Mouse (Mus musculus) embryonic facial prominence, embryonic 11.5 days (tissue): ENCODE data around the gene Pitpnm1. TPM values are rescaled to one million over a fixed set of nuclear protein-coding genes. Genes with fewer than 3 reads are reported as not detected.
"Not testable (repeated sequence)": the region's sequence is repeated elsewhere in the genome, so short reads cannot be mapped to it uniquely, and the experiment has no call there.

Experiments
- ATAC-seq: fragments of 200-750 bp; cut with Nextera tagmentation; replicated peaks from 2 replicates; pipeline ENCODE4 v1.8.0; 2017; ENCODE audit warnings: low read depth; ENCODE audit not compliant: insufficient number of reproducible peaks, low FRiP score, low TSS enrichment
- DNase-seq: peaks from one replicate; pipeline ENCODE4 v3.0.0-alpha.2; 2015; ENCODE audit warnings: low spot score
- H3K27ac ChIP-seq: fragments of 300-500 bp; sonication (generic); replicated peaks from 2 replicates; pipeline ENCODE4 v1.5.1; 2014; ENCODE audit warnings: mild to moderate bottlenecking, low read depth, low read length, control low read depth
- H3K27me3 ChIP-seq: fragments of 300-500 bp; sonication (generic); 2 replicates; pipeline ENCODE4 v1.6.1; 2014; ENCODE audit warnings: mild to moderate bottlenecking, low read length, moderate library complexity, mixed read lengths; ENCODE audit not compliant: control insufficient read depth, insufficient read depth
- H3K36me3 ChIP-seq: fragments of 300-500 bp; sonication (generic); replicated peaks from 2 replicates; pipeline ENCODE4 v1.6.1; 2014; ENCODE audit warnings: low read depth, mild to moderate bottlenecking, low read length, moderate library complexity, mixed read lengths; ENCODE audit not compliant: control insufficient read depth, insufficient read depth
- H3K4me1 ChIP-seq: fragments of 300-500 bp; sonication (generic); 2 replicates; pipeline ENCODE4 v1.6.1; 2014; ENCODE audit warnings: low read length, mixed read lengths; ENCODE audit not compliant: control insufficient read depth, insufficient read depth
- H3K4me2 ChIP-seq: fragments of 300-500 bp; sonication (generic); 2 replicates; pipeline ENCODE4 v1.6.1; 2014; ENCODE audit warnings: low read depth, mild to moderate bottlenecking, control low read depth, low read length, moderate library complexity
- H3K4me3 ChIP-seq: fragments of 300-500 bp; sonication (generic); 2 replicates; pipeline ENCODE4 v1.5.1; 2014; ENCODE audit warnings: low read depth, low read length, control low read depth
- H3K9ac ChIP-seq: fragments of 300-500 bp; sonication (generic); replicated peaks from 2 replicates; pipeline ENCODE4 v1.6.1; 2014; ENCODE audit warnings: mild to moderate bottlenecking, control low read depth, low read length
- H3K9me3 ChIP-seq: fragments of 300-500 bp; sonication (generic); replicated peaks from 2 replicates; pipeline ENCODE4 v1.6.1; 2016; ENCODE audit warnings: mild to moderate bottlenecking, low read length, inconsistent platforms, mixed read lengths; ENCODE audit not compliant: control insufficient read depth
- WGBS: fragments of 180-500 bp; shearing (Covaris S2); extraction: QIAGEN DNeasy Blood & Tissue Kit; methylation state at CpG from one replicate; pipeline ENCODE4 v1.1.7; 2014; 5-methylcytosine and 5-hydroxymethylcytosine counted together
- polyA plus RNA-seq: library from polyadenylated mRNA; unstranded; fragments of >200 nt; fragmentation: Nextera tagmentation; extraction: Ambion mirVana; gene quantifications from 2 replicates; pipeline ENCODE4 v1.2.1, GENCODE M21; 2014

Pitpnm1 gene
- polyA plus RNA-seq, 1 experiment from 2014 or later: 6.3 TPM

DNA sequence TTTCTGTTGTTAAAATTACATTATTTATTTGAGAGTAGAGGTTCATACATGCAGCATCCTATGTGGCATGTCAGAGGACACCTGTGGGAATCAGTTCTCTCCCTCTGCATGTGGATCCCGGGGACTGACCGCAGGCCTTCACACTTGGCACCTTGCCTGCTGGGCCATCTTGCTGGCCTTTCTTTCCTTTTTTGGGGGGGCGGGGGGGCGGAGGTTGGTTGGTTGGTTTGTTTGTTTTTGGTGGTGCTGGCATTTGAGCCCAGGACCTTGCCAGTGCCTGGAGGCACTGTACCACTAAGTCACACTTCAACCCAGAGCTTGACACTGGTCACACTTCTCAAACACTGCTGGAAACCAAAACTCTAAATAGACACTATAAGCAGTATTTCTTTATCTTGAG, 34.6 kb downstream of the Pitpnm1 start:
- DNase-seq (no peak), ATAC-seq (no peak)
- Histone ChIP-seq H3K27me3 (no peaks in the 10 kb centered on the region), H3K4me2 (no peak overlapping the region), H3K4me3 (no peak overlapping the region), H3K4me1 (no peaks in the 10 kb centered on the region), H3K9me3 (no peaks in the 10 kb centered on the region), H3K36me3 (no peaks in the 10 kb centered on the region), H3K27ac (no peak overlapping the region), H3K9ac (no peak overlapping the region)
- WGBS: 81% methylated on average over 4 of the region's 4 CpGs

DNA sequence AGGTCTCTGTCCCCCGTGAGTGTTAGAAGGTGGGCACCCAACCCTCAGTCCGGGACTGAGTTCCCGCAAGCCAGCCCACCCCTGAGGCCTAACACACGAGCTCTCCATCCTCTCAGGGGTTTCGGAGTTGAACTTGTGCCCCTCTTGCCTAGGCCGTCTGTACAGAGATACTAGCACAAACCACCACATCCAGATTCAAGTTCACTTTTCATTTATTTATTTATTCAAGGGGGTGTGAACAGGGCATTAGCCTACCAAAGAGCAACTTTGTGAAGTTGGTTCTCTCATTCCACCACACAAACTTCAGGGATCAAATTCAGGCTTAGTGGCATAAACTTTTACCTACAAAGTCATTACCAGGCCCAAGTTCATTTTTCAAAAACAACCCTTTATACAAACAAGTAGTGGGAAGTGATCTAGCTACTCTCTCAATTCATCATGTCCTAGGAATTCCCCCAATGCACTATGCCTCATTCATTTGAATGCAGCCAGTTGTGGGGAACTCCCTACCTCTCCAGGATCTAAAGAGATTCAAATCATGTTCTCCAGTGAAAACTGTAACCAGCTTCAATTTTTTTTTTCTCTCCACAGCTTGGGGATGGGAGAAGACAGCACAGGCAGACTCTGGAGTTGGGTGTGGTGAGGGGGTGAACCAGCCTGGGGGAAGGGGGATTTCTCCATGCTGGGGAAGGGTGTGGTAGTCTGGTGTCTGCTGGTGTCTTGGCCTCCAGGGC, 35.6 kb downstream of the Pitpnm1 start:
- H3K9ac ChIP-seq, H3K9me3 ChIP-seq, H3K4me3 ChIP-seq, H3K4me1 ChIP-seq, H3K4me2 ChIP-seq, H3K36me3 ChIP-seq, DNase-seq, ATAC-seq, H3K27ac ChIP-seq, H3K27me3 ChIP-seq: not testable (repeated sequence)
- 78% methylated on average over 6 of the region's 6 CpGs for WGBS

DNA sequence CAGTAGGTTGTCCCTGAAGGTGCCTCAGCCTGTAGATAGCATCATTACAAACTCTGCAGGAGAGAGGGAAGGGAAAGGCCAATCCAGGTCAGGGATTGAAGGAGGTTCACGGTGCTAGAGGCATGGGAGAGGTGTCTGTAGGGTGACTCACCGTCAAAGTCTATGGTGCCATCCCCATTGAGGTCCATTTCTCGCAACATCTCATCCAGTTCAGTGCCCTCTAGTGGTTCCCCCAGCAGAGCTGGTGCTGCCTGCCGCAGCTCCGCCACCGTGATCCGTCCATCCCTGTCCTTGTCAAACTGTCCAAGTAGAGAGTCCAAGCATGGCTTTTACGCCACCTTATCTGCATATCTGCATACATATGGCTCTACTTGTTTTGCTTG, 36.2 kb downstream of the Pitpnm1 start:
- H3K9me3 ChIP-seq, H3K27me3 ChIP-seq, H3K27ac ChIP-seq, H3K36me3 ChIP-seq, DNase-seq, H3K4me1 ChIP-seq, H3K4me3 ChIP-seq, H3K4me2 ChIP-seq, ATAC-seq, H3K9ac ChIP-seq: not testable (repeated sequence)
- 27% methylated on average over 8 of the region's 8 CpGs for WGBS

DNA sequence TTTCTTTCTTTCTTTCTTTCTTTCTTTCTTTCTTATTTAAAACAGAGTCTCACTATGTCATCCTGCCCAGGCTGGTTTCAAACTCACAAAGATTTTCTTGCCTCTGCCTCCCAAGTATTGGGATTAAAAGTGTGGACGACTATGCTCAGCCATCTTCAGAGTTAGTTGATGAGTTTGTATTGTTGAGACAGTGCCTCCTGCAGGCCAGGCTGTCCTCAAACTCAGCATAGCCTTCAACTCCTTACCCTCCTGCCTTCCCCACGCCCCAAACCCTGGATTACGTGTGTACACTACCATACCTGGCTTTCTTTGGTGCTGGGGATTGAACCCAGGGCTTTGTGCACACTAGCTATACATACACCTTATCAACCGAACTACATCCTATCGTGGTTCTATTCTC, 36.7 kb downstream of the Pitpnm1 start:
- DNase-seq: no peak
- 71% methylated on average over 5 of the region's 5 CpGs for WGBS
- ATAC-seq: no peak

GRCm38 (mm10) chr19:4137913-4138312, 38.1 kb downstream of the Pitpnm1 start:
- DNase-seq (no peak), ATAC-seq (no peak)
- no peaks in the 10 kb centered on the region for H3K9me3 ChIP-seq
- no peak overlapping the region for H3K4me3 ChIP-seq
- H3K27me3 ChIP-seq: no peaks in the 10 kb centered on the region
- no peak overlapping the region for H3K27ac ChIP-seq
- no peak overlapping the region for H3K9ac ChIP-seq
- H3K4me2 ChIP-seq: no peak overlapping the region
- no peaks in the 10 kb centered on the region for H3K4me1 ChIP-seq
- 84% methylated on average over 5 of the region's 5 CpGs for WGBS
- H3K36me3 ChIP-seq: no peaks in the 10 kb centered on the region

More for the DNA sequence above, 36.7 kb downstream of the Pitpnm1 start:
- Histone ChIP-seq H3K27ac (no peak overlapping the region), H3K4me2 (no peak overlapping the region), H3K9me3 (no peaks in the 10 kb centered on the region), H3K4me3 (no peak overlapping the region), H3K9ac (no peak overlapping the region), H3K36me3 (no peaks in the 10 kb centered on the region), H3K27me3 (no peaks in the 10 kb centered on the region), H3K4me1 (no peaks in the 10 kb centered on the region)

- H3K27me3 ChIP-seq: no peaks in the 10 kb centered on the region
- no peak within 1 kb of the TSS for H3K4me2 ChIP-seq
- H3K36me3 ChIP-seq: no peaks in the 10 kb centered on the region
- DNase-seq (no peak), ATAC-seq (no peak)
- H3K27ac ChIP-seq: no peak within 1 kb of the TSS
- H3K9me3 ChIP-seq: no peaks in the 10 kb centered on the region
- H3K4me3 ChIP-seq: no peak within 1 kb of the TSS
- H3K9ac ChIP-seq: no peak within 1 kb of the TSS; the same call in 1 of the 2 replicates
- no peaks in the 10 kb centered on the region for H3K4me1 ChIP-seq
- 73% methylated on average over 2 of the region's 2 CpGs for WGBS
These were observed 39.6 kb downstream of the Pitpnm1 start, which contains the start of gene Gpr152 for GRCm38 (mm10) chr19:4139446-4139845. Gene Gpr152, plus strand, starts transcription at chr19:4139787.

- WGBS: 74% methylated on average over 6 of the region's 6 CpGs
- Histone ChIP-seq H3K9ac (no peak overlapping the region), H3K4me2 (no peak overlapping the region), H3K4me3 (no peak overlapping the region), H3K27me3 (no peaks in the 10 kb centered on the region), H3K36me3 (no peaks in the 10 kb centered on the region), H3K27ac (no peak overlapping the region), H3K4me1 (no peaks in the 10 kb centered on the region), H3K9me3 (no peaks in the 10 kb centered on the region)
- ATAC-seq: no peak
- DNase-seq: no peak
These were observed 40.3 kb downstream of the Pitpnm1 start for GRCm38 (mm10) chr19:4140147-4140546.

DNA sequence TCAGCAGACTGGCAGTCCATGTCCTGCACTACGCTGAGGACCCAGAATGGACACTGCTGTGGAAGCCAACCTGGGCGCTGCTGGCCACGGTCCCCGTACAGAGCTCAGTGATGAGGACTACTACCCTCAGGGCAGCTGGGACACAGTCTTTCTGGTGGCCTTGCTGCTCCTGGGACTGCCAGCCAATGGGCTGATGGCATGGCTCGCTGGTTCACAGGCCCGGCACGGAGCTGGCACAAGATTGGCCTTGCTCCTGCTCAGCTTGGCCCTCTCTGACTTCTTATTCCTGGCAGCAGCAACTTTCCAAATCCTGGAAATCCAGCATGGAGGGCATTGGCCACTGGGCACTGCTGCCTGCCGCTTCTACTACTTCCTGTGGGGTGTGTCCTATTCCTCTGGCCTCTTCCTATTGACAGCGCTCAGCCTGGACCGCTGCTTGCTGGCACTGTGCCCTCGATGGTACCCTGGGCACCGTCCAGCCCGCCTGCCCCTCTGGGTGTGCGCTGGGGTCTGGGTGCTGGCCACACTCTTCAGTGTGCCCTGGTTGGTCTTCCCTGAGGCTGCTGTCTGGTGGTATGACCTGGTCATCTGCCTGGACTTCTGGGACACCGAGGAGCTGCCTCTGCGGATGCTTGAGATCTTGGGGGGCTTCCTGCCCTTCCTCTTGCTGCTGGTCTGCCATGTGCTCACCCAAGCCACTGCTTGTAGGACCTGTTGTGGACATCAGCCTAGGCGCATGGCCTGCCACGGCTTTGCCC, 42.8 kb downstream of the Pitpnm1 start:
- no peak for ATAC-seq
- 91% methylated on average over 18 of the region's 18 CpGs for WGBS
- Histone ChIP-seq H3K4me2 (no peak overlapping the region), H3K27ac (no peak overlapping the region), H3K4me3 (no peak overlapping the region), H3K9me3 (no peaks in the 10 kb centered on the region), H3K27me3 (no peaks in the 10 kb centered on the region), H3K9ac (no peak overlapping the region), H3K36me3 (no peaks in the 10 kb centered on the region), H3K4me1 (no peaks in the 10 kb centered on the region)
- DNase-seq: no peak
